Mouse (Mus musculus): ENCODE measurements around the gene Eif3k. TPM values are rescaled to one million over a fixed set of nuclear protein-coding genes. Genes with fewer than 3 reads are reported as not detected.

The Eif3k gene
- polyA plus RNA-seq, 1 experiment, result 379 TPM

- no peaks in the 10 kb centered on the region for H3K4me1 ChIP-seq (ENCODE audit: control insufficient read depth, insufficient read depth, low read length)
- H3K4me3 ChIP-seq (ENCODE audit: control insufficient read depth, low read depth, low read length), result no peak overlapping the region
- H3K27me3 ChIP-seq (ENCODE audit: control insufficient read depth, insufficient read depth, low read length), result no peaks in the 10 kb centered on the region
- H3K27ac ChIP-seq (ENCODE audit: control insufficient read depth, insufficient read depth, low read depth, low read length), result no peak overlapping the region
- TF ChIP-seq POLR2A (IDR thresholded peaks at IDR 0.05; ENCODE audit: control insufficient read depth, low read depth, low read length) (no peak), CTCF (IDR thresholded peaks at IDR 0.05; ENCODE audit: control insufficient read depth, insufficient read depth, insufficient replicate concordance, low read depth, low read length) (no peak)
- no peaks in the 10 kb centered on the region for H3K36me3 ChIP-seq (ENCODE audit: control insufficient read depth, insufficient read depth, low read length)
Observed at GRCm38 (mm10) chr7:28933825-28934224, 47.8 kb downstream of the Eif3k start.

GRCm38 (mm10) chr7:28932421-28933041 is 49.1 kb downstream of the Eif3k start:
- no peak overlapping the region for H3K27ac ChIP-seq (ENCODE audit: control insufficient read depth, insufficient read depth, low read depth, low read length)
- no peaks in the 10 kb centered on the region for H3K4me1 ChIP-seq (ENCODE audit: control insufficient read depth, insufficient read depth, low read length)
- no peaks in the 10 kb centered on the region for H3K36me3 ChIP-seq (ENCODE audit: control insufficient read depth, insufficient read depth, low read length)
- TF ChIP-seq POLR2A (IDR thresholded peaks at IDR 0.05; ENCODE audit: control insufficient read depth, low read depth, low read length), result no peak
- TF ChIP-seq CTCF (IDR thresholded peaks at IDR 0.05; ENCODE audit: control insufficient read depth, insufficient read depth, insufficient replicate concordance, low read depth, low read length), result no peak
- H3K27me3 ChIP-seq (ENCODE audit: control insufficient read depth, insufficient read depth, low read length), result no peaks in the 10 kb centered on the region
- no peak overlapping the region for H3K4me3 ChIP-seq (ENCODE audit: control insufficient read depth, low read depth, low read length)

GRCm38 (mm10) chr7:28931695-28932039 is 50.0 kb downstream of the Eif3k start:
- Histone ChIP-seq H3K4me1 (ENCODE audit: control insufficient read depth, insufficient read depth, low read length) (no peaks in the 10 kb centered on the region), H3K27ac (ENCODE audit: control insufficient read depth, insufficient read depth, low read depth, low read length) (no peak overlapping the region), H3K36me3 (ENCODE audit: control insufficient read depth, insufficient read depth, low read length) (no peaks in the 10 kb centered on the region), H3K4me3 (ENCODE audit: control insufficient read depth, low read depth, low read length) (no peak overlapping the region), H3K27me3 (ENCODE audit: control insufficient read depth, insufficient read depth, low read length) (no peaks in the 10 kb centered on the region)
- TF ChIP-seq CTCF (IDR thresholded peaks at IDR 0.05; ENCODE audit: control insufficient read depth, insufficient read depth, insufficient replicate concordance, low read depth, low read length) (no peak), POLR2A (IDR thresholded peaks at IDR 0.05; ENCODE audit: control insufficient read depth, low read depth, low read length) (no peak)

GRCm38 (mm10) chr7:28931032-28931694 is 50.5 kb downstream of the Eif3k start:
- no peak overlapping the region for H3K4me3 ChIP-seq (ENCODE audit: control insufficient read depth, low read depth, low read length)
- H3K4me1 ChIP-seq (ENCODE audit: control insufficient read depth, insufficient read depth, low read length), result no peaks in the 10 kb centered on the region
- no peak overlapping the region for H3K27ac ChIP-seq (ENCODE audit: control insufficient read depth, insufficient read depth, low read depth, low read length)
- no peak for TF ChIP-seq POLR2A (IDR thresholded peaks at IDR 0.05; ENCODE audit: control insufficient read depth, low read depth, low read length)
- TF ChIP-seq CTCF (IDR thresholded peaks at IDR 0.05; ENCODE audit: control insufficient read depth, insufficient read depth, insufficient replicate concordance, low read depth, low read length), result no peak
- no peaks in the 10 kb centered on the region for H3K36me3 ChIP-seq (ENCODE audit: control insufficient read depth, insufficient read depth, low read length)
- no peaks in the 10 kb centered on the region for H3K27me3 ChIP-seq (ENCODE audit: control insufficient read depth, insufficient read depth, low read length)

GRCm38 (mm10) chr7:28930320-28931031 is 51.2 kb downstream of the Eif3k start:
- Histone ChIP-seq H3K27ac (ENCODE audit: control insufficient read depth, insufficient read depth, low read depth, low read length) (peak overlapping the region; percentile 24; the same call in 1 of the 2 replicates), H3K27me3 (ENCODE audit: control insufficient read depth, insufficient read depth, low read length) (no peaks in the 10 kb centered on the region), H3K4me3 (ENCODE audit: control insufficient read depth, low read depth, low read length) (no peak overlapping the region), H3K36me3 (ENCODE audit: control insufficient read depth, insufficient read depth, low read length) (no peaks in the 10 kb centered on the region), H3K4me1 (ENCODE audit: control insufficient read depth, insufficient read depth, low read length) (no peaks in the 10 kb centered on the region)
- TF ChIP-seq POLR2A (IDR thresholded peaks at IDR 0.05; ENCODE audit: control insufficient read depth, low read depth, low read length) (no peak), CTCF (IDR thresholded peaks at IDR 0.05; ENCODE audit: control insufficient read depth, insufficient read depth, insufficient replicate concordance, low read depth, low read length) (no peak)

GRCm38 (mm10) chr7:28929381-28929780 is 52.3 kb downstream of the Eif3k start:
- H3K4me1 ChIP-seq (ENCODE audit: control insufficient read depth, insufficient read depth, low read length), result peaks cover 5% of the 10 kb centered on the region

GRCm38 (mm10) chr7:28926172-28926571 is 55.5 kb downstream of the Eif3k start:
- no peak for TF ChIP-seq CTCF (IDR thresholded peaks at IDR 0.05; ENCODE audit: control insufficient read depth, insufficient read depth, insufficient replicate concordance, low read depth, low read length)
- TF ChIP-seq POLR2A (IDR thresholded peaks at IDR 0.05; ENCODE audit: control insufficient read depth, low read depth, low read length), result no peak
- no peaks in the 10 kb centered on the region for H3K36me3 ChIP-seq (ENCODE audit: control insufficient read depth, insufficient read depth, low read length)
- H3K27ac ChIP-seq (ENCODE audit: control insufficient read depth, insufficient read depth, low read depth, low read length), result no peak overlapping the region
- H3K4me3 ChIP-seq (ENCODE audit: control insufficient read depth, low read depth, low read length), result no peak overlapping the region
- peaks cover 8% of the 10 kb centered on the region for H3K4me1 ChIP-seq (ENCODE audit: control insufficient read depth, insufficient read depth, low read length)
- H3K27me3 ChIP-seq (ENCODE audit: control insufficient read depth, insufficient read depth, low read length), result no peaks in the 10 kb centered on the region

More at GRCm38 (mm10) chr7:28929381-28929780, 52.3 kb downstream of the Eif3k start:
- no peak overlapping the region for H3K4me3 ChIP-seq (ENCODE audit: control insufficient read depth, low read depth, low read length)
- TF ChIP-seq CTCF (IDR thresholded peaks at IDR 0.05; ENCODE audit: control insufficient read depth, insufficient read depth, insufficient replicate concordance, low read depth, low read length), result no peak
- TF ChIP-seq POLR2A (IDR thresholded peaks at IDR 0.05; ENCODE audit: control insufficient read depth, low read depth, low read length), result no peak
- H3K27me3 ChIP-seq (ENCODE audit: control insufficient read depth, insufficient read depth, low read length), result no peaks in the 10 kb centered on the region
- no peaks in the 10 kb centered on the region for H3K36me3 ChIP-seq (ENCODE audit: control insufficient read depth, insufficient read depth, low read length)
- H3K27ac ChIP-seq (ENCODE audit: control insufficient read depth, insufficient read depth, low read depth, low read length), result no peak overlapping the region

All from testis, adult 2 months (tissue).